Mouse (Mus musculus) bone marrow macrophage, adult 2 months (primary cell): ENCODE results near the gene Atp6v0c. TPM values are rescaled to one million over a fixed set of nuclear protein-coding genes. Genes with fewer than 3 reads are reported as not detected.

Source experiments
- H3K27ac ChIP-seq: 2 replicates; pipeline ENCODE4 v1.5.1; 2012; ENCODE audit warnings: low read depth, low read length; ENCODE audit not compliant: insufficient read depth
- H3K4me1 ChIP-seq: 2 replicates; pipeline ENCODE4 v1.6.1; 2012; ENCODE audit warnings: low read length; ENCODE audit not compliant: control insufficient read depth, insufficient read depth
- H3K4me3 ChIP-seq: 2 replicates; pipeline ENCODE4 v1.5.1; 2012; ENCODE audit warnings: mild to moderate bottlenecking, low read length, moderate library complexity; ENCODE audit not compliant: insufficient read depth
- CTCF ChIP-seq: IDR thresholded peaks from 2 replicates; pipeline ENCODE4 v1.5.1; 2012; ENCODE audit warnings: low read depth, mild to moderate bottlenecking, low read length, moderate library complexity
- POLR2A ChIP-seq: IDR thresholded peaks from 2 replicates; pipeline ENCODE4 v1.6.1; 2012; ENCODE audit warnings: mild to moderate bottlenecking, low read depth, low read length, borderline replicate concordance
- polyA plus RNA-seq: library from polyadenylated mRNA; stranded (reverse); fragments of >200 nt; gene quantifications from 2 replicates; pipeline ENCODE4 v1.2.4, GENCODE M21; 2012; ENCODE audit not compliant: missing spikeins, insufficient read depth, insufficient read length

Atp6v0c gene
- polyA plus RNA-seq, 1 experiment, result 1,346 TPM

DNA sequence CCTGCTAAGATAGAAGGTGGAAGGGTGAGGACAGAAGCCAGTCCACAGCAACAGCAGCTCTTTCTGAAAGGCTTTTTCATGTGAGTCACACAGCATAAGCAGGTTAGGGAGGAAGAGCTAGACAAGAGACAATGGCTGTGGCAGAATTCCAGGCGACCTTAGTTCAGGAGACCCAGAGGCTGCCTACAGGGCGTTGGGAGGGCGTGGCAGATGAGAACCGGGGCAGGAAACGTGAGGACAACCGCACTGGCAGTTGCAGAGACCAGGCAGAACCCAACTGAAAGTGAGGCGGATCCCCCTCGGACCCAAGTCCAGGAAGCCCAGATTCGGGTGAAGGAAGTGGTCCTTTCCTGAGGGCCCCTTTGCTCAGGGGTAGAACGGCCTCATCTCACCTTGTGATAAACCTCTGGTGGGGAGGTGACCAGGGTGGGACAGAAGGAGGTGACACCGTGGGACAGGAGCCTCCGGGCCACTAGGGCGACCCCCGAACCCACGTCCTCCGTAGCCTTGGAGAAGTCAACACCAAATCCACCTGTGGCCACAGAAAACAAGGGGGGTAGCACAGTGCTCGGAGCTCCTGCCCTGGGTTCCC, 6.8 kb downstream of the Atp6v0c start:
- peak overlapping the region; percentile 66 for H3K4me3 ChIP-seq
- H3K4me1 ChIP-seq, result peaks cover 55% of the 10 kb centered on the region
- TF ChIP-seq CTCF (no peak), POLR2A (0 out of 2 replicates have a peak, but pooled peaks have one; percentile 38)
- H3K27ac ChIP-seq, result peak overlapping the region; percentile 92

GRCm38 (mm10) chr17:24161466-24161865, 8.0 kb downstream of the Atp6v0c start:
- H3K4me1 ChIP-seq, result peaks cover 52% of the 10 kb centered on the region
- no peak overlapping the region for H3K27ac ChIP-seq
- no peak overlapping the region for H3K4me3 ChIP-seq
- TF ChIP-seq POLR2A (no peak), CTCF (no peak)

DNA sequence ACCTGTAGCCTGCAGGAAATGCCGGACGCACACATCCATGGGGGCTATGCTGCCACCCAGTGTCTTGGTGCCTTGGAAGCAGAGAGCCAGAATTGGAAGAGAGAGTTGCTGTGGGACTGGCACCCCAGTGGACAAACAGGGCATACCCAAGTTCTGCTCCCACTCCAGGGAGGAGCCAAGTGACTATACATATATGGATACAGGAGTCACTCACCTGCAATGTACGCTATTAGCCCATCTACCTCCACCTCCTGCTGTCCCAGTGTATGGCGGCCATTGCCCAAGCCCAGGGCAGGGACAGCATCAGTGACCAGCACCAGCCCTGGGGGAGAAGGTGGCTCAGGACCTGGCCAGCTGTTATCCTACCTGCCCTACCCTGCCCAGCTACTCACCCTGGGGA, 12.0 kb downstream of the Atp6v0c start:
- TF ChIP-seq POLR2A, result no peak
- no peak for TF ChIP-seq CTCF
- Histone ChIP-seq H3K4me1 (peaks cover 40% of the 10 kb centered on the region), H3K4me3 (no peak overlapping the region), H3K27ac (no peak overlapping the region)

- TF ChIP-seq CTCF (no peak), POLR2A (no peak)
- no peak overlapping the region for H3K27ac ChIP-seq
- H3K4me1 ChIP-seq, result peaks cover 39% of the 10 kb centered on the region
- H3K4me3 ChIP-seq, result no peak overlapping the region
Observed at GRCm38 (mm10) chr17:24157121-24157520, 12.4 kb downstream of the Atp6v0c start.

GRCm38 (mm10) chr17:24156394-24156793, 13.1 kb downstream of the Atp6v0c start:
- Histone ChIP-seq H3K27ac (no peak overlapping the region), H3K4me1 (peaks cover 35% of the 10 kb centered on the region)
- TF ChIP-seq CTCF, result no peak
- no peak for TF ChIP-seq POLR2A

DNA sequence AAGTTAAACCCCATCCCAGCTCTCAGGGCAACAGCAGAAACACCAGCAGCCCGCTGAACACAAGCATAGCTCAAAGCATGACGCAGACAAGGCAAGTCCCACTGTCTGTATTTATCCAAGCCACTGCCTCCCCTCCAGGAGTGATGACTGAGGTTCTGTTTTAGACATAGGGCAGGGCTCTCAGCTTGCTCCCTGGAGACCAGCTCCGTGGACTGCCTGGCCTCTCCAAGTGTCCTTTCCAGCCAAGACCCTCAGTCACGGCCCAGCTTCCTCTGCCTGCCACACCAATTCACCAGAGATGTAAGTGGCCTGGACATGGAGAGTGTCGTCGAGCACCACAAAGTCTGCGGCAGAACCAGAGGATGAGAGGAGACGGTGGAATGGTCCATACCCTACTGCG, 13.8 kb downstream of the Atp6v0c start:
- no peak overlapping the region for H3K27ac ChIP-seq
- no peak for TF ChIP-seq POLR2A
- TF ChIP-seq CTCF, result no peak
- peaks cover 28% of the 10 kb centered on the region for H3K4me1 ChIP-seq
- H3K4me3 ChIP-seq, result no peak overlapping the region

More at GRCm38 (mm10) chr17:24156394-24156793, 13.1 kb downstream of the Atp6v0c start:
- H3K4me3 ChIP-seq, result no peak overlapping the region

GRCm38 (mm10) chr17:24154463-24154862, 15.0 kb downstream of the Atp6v0c start:
- H3K4me1 ChIP-seq, result peaks cover 18% of the 10 kb centered on the region
- no peak overlapping the region for H3K4me3 ChIP-seq
- no peak for TF ChIP-seq POLR2A
- no peak for TF ChIP-seq CTCF
- H3K27ac ChIP-seq, result no peak overlapping the region

DNA sequence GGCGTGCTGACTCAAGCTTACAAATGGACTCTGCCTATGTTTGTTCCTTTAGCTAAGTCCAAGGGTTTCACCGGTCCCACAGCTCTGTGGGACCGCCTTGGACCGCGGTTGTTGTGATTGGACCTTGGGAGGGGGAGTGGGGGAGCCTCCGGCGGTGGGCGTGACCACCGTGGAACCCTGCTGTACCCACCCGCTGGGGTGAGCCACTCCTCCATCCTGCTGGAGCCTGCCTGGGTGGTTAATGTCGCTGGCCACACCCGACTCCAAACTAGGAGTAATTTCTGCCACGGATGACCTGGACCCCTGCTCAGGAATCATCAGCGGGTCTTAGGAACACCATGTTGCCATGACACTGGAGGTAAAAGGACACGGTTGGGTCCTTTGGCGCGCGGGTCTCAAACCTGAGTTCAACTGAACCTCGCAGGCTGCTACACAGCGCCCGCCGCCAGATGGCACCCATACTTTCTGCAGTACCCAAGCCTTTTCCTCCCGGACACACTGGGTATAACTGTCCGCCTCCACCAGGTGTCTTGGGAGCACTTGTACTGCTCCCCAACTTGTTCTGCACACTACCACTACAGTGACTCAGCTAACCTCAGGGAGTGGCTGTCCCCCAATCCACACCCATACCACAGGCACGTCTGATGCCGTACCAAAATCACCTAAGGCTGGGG, 17.5 kb downstream of the Atp6v0c start:
- H3K4me3 ChIP-seq, result peak overlapping the region; percentile 50
- TF ChIP-seq POLR2A, result no peak
- TF ChIP-seq CTCF, result peak; percentile 65
- peaks cover 7% of the 10 kb centered on the region; the same call in 1 of the 2 replicates for H3K4me1 ChIP-seq
- no peak overlapping the region for H3K27ac ChIP-seq

DNA sequence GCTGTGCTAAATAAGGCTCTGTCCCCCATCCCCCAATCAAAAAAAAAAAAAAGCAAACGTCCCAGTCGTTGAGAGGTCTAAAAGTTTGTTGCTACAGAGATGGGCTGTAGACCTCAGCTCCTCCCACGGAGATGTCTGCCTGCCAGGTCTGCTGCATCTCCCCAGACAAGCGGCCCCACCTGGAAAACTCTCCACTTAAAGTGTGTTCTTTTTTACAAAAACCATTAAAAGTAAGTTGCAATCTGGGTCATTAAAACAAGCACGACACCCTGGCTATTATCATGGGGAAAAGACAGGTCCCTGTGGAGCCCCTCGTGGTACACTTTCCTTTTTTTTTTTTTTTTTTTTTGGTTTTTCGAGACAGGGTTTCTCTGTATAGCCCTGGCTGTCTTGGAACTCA, 18.1 kb downstream of the Atp6v0c start:
- no peak overlapping the region for H3K27ac ChIP-seq
- TF ChIP-seq CTCF (no peak), POLR2A (no peak)

GRCm38 (mm10) chr17:24150824-24151223, 18.7 kb downstream of the Atp6v0c start, which contains the start of gene Pdpk1:
TSS of gene Pdpk1 (minus strand) at chr17:24150924.
- Histone ChIP-seq H3K27ac (no peak within 1 kb of the TSS), H3K4me1 (peaks cover 7% of the 10 kb centered on the region; the same call in 1 of the 2 replicates), H3K4me3 (peak within 1 kb of the TSS; percentile 50; the same call in 1 of the 2 replicates)
- TF ChIP-seq CTCF, result no peak
- TF ChIP-seq POLR2A, result no peak

More for the DNA sequence above, 18.1 kb downstream of the Atp6v0c start:
- H3K4me3 ChIP-seq, result no peak overlapping the region
- H3K4me1 ChIP-seq, result peaks cover 7% of the 10 kb centered on the region; the same call in 1 of the 2 replicates

DNA sequence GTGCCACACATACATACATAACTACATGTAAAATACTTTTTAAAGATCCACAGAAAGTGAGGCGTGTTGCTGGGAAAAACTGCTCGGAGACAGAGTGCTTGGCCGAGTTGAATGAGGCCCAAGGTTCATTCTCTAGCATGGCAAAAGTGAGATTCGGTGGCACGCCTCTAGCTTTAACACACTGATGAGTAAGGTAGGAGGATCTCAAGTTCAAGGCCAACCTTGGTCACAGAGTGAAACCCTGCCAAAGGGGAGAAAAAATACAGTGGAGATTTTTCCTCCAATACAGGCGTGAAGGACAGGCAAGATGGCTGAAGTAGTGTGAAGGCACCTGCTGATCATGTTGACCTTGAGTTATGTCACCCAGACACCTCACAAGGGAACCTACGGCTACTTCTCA, 20.1 kb downstream of the Atp6v0c start:
- Histone ChIP-seq H3K27ac (no peak overlapping the region), H3K4me1 (peaks cover 7% of the 10 kb centered on the region; the same call in 1 of the 2 replicates), H3K4me3 (no peak overlapping the region)
- TF ChIP-seq CTCF (no peak), POLR2A (no peak)
